31 mouse cellular contexts compared by ENCODE assay signal in genomic region chr14:23084241-23084773, GRCm38 (mm10).
A peak's percentile ranks its signal among the peaks of the same experiment; 100 is the strongest.
DNase-seq lines count a peak whose midpoint lies in the region; ATAC-seq and TF ChIP-seq lines count a peak whose summit lies in the region.
"Had no signal": no experiment of that assay in that cellular context is flagged by ENCODE, and none has a peak within 500 bp of the region (broad histone marks: within the 10 kb centered on the region; RNA-seq: fewer than 3 reads in every experiment).

No protein-coding gene starts in this region.

- H3K4me3 ChIP-seq in gastrocnemius, adult 2 months: no peak overlapping the region
- H3K4me3 ChIP-seq in kidney, postnatal 0 days (replicated peaks; ENCODE audit: low read depth, low read length): no peak overlapping the region
- no peak overlapping the region for H3K4me3 ChIP-seq in myocyte
- H3K4me3 ChIP-seq: embryonic facial prominence, embryonic 13.5 days; erythroblast, embryonic 14.5 days; forebrain, embryonic 12.5 days; heart, embryonic 10.5 days; hindbrain, embryonic 12.5 days; layer of hippocampus, adult 2 months; left cerebral cortex, adult 2 months; limb, embryonic 13.5 days; liver, embryonic 12.5 days; midbrain, embryonic 10.5 days; midbrain, embryonic 15.5 days had no signal

- H3K4me1 ChIP-seq in kidney, postnatal 0 days (replicated peaks; ENCODE audit: insufficient read depth, low read length): 0 out of 2 replicates have a peak, but pooled peaks cover 6% of the 10 kb centered on the region
- H3K4me1 ChIP-seq: forebrain, embryonic 12.5 days; heart, embryonic 10.5 days; hindbrain, embryonic 12.5 days; limb, embryonic 13.5 days; liver, embryonic 12.5 days; midbrain, embryonic 10.5 days; midbrain, embryonic 15.5 days had no signal

- TF ChIP-seq POLR2A in myocyte (IDR thresholded peaks at IDR 0.05; ENCODE audit: insufficient read length, low read depth): no peak

- H3K27ac ChIP-seq in gastrocnemius, adult 2 months: peak overlapping the region; percentile 50
- 0 out of 2 replicates have a peak overlapping the region, but pooled peaks have one; percentile 26 for H3K27ac ChIP-seq in kidney, postnatal 0 days
- H3K27ac ChIP-seq: embryonic facial prominence, embryonic 13.5 days; forebrain, embryonic 12.5 days; heart, embryonic 10.5 days; hindbrain, embryonic 12.5 days; hindbrain, postnatal 0 days; layer of hippocampus, adult 2 months; left cerebral cortex, adult 2 months; limb, embryonic 13.5 days; liver, embryonic 12.5 days; midbrain, embryonic 10.5 days; midbrain, embryonic 15.5 days had no signal

- no peak for DNase-seq in gastrocnemius, adult 2 months
- DNase-seq in gastrocnemius, postnatal 14 days: no peak
- peak; percentile 49 for DNase-seq in kidney, postnatal 0 days (ENCODE audit: low spot score)
- no peak for DNase-seq in kidney, postnatal 14 days
- DNase-seq in ovary, postnatal 14 days (ENCODE audit: low spot score): peak; percentile 15
- no peak for DNase-seq in ovary, postnatal 36 days (ENCODE audit: low spot score)
- DNase-seq in urinary bladder, adult 18-20 months (ENCODE audit: low spot score in 2 of 2): no peak
- DNase-seq: cerebellum, adult 11 months; cerebellum, adult 9-10 months; gastrocnemius, postnatal 25 days; heart, adult 11 months; heart, postnatal 36 days; liver, postnatal 0 days; right cerebral cortex, postnatal 14 days; thymus, adult 18-20 months; thymus, postnatal 25 days had no signal

- no peak overlapping the region for H3ac ChIP-seq in myocyte (ENCODE audit: control insufficient read depth, insufficient read length)

- 39% methylated on average over 1 of the region's 1 CpGs for WGBS in kidney, postnatal 0 days

- intact Hi-C loops in gastrocnemius, adult 2 months (cut with DNase I): no loop called here
- intact Hi-C loops in gastrocnemius, postnatal 14 days (cut with DNase I; ENCODE audit: low total_unique reads): no loop called here

- H3K9me3 ChIP-seq in kidney, postnatal 0 days (replicated peaks; ENCODE audit: low read length): no peaks in the 10 kb centered on the region
- H3K9me3 ChIP-seq: embryonic facial prominence, embryonic 13.5 days; forebrain, embryonic 12.5 days; heart, embryonic 10.5 days; hindbrain, embryonic 12.5 days; limb, embryonic 13.5 days; liver, embryonic 12.5 days; midbrain, embryonic 10.5 days; midbrain, embryonic 15.5 days had no signal

- H3K36me3 ChIP-seq in kidney, postnatal 0 days (ENCODE audit: insufficient read depth, low read length): no peaks in the 10 kb centered on the region
- no peaks in the 10 kb centered on the region for H3K36me3 ChIP-seq in myocyte (ENCODE audit: control insufficient read depth, insufficient read depth)
- H3K36me3 ChIP-seq: embryonic facial prominence, embryonic 13.5 days; forebrain, embryonic 12.5 days; heart, embryonic 10.5 days; hindbrain, embryonic 12.5 days; limb, embryonic 13.5 days; liver, embryonic 12.5 days; midbrain, embryonic 10.5 days; midbrain, embryonic 15.5 days had no signal

- no peak overlapping the region for H3K9ac ChIP-seq in kidney, postnatal 0 days (ENCODE audit: low read depth, low read length)
- H3K9ac ChIP-seq: embryonic facial prominence, embryonic 13.5 days; forebrain, embryonic 12.5 days; hindbrain, embryonic 12.5 days; limb, embryonic 13.5 days; liver, embryonic 12.5 days; liver, postnatal 0 days; midbrain, embryonic 15.5 days had no signal

- H3K4me2 ChIP-seq in kidney, postnatal 0 days (ENCODE audit: low read length): no peak overlapping the region
- H3K4me2 ChIP-seq in myocyte (ENCODE audit: low read depth): peak overlapping the region; percentile 53
- H3K4me2 ChIP-seq: embryonic facial prominence, embryonic 13.5 days; forebrain, embryonic 12.5 days; hindbrain, embryonic 12.5 days; limb, embryonic 13.5 days; liver, embryonic 12.5 days; midbrain, embryonic 15.5 days had no signal

- H3K27me3 ChIP-seq in kidney, postnatal 0 days (ENCODE audit: insufficient read depth, low read length): no peaks in the 10 kb centered on the region
- no peaks in the 10 kb centered on the region for H3K27me3 ChIP-seq in myocyte (ENCODE audit: control insufficient read depth, insufficient read depth, insufficient read length)
- H3K27me3 ChIP-seq: embryonic facial prominence, embryonic 13.5 days; forebrain, embryonic 12.5 days; hindbrain, embryonic 12.5 days; limb, embryonic 13.5 days; liver, embryonic 12.5 days; midbrain, embryonic 15.5 days had no signal

- H3K79me2 ChIP-seq in myocyte (ENCODE audit: control insufficient read depth, insufficient read depth): no peaks in the 10 kb centered on the region

- no peak for TF ChIP-seq CTCF in gastrocnemius, adult 2 months (IDR thresholded peaks at IDR 0.05)
- no peak for TF ChIP-seq CTCF in kidney, postnatal 0 days (IDR thresholded peaks at IDR 0.05; ENCODE audit: low read depth)

- no peak for ATAC-seq in kidney, postnatal 0 days (replicated peaks; ENCODE audit: low FRiP score, low read depth)
- ATAC-seq: CD4-positive, CD25-positive, alpha-beta regulatory T cell, adult 4 months; hindbrain, postnatal 0 days; intestine, postnatal 0 days; liver, embryonic 12.5 days; liver, postnatal 0 days; midbrain, embryonic 15.5 days had no signal

TF ChIP-seq in myocyte, 11 proteins besides CTCF, POLR2A, EP300 and RAD21:
- TF ChIP-seq MYOD1 (IDR thresholded peaks at IDR 0.05; ENCODE audit: control insufficient read depth in 1 of 3, insufficient read length in 2 of 3, low read depth in 2 of 3) (peak; percentile 23 to 68 (median 61)), TCF12 (IDR thresholded peaks at IDR 0.05; ENCODE audit: insufficient read depth, poor library complexity, severe bottlenecking) (peak; percentile 12), REST (IDR thresholded peaks at IDR 0.05; ENCODE audit: insufficient read depth, insufficient read length) (no peak)

Comparison
In these comparisons a context has a peak if more than half of its experiments do, and no peak if none do; other contexts are left out.
1. DNase-seq: peak in kidney, postnatal 0 days (single experiment) and ovary, postnatal 14 days (single experiment); none in gastrocnemius, adult 2 months (single experiment), gastrocnemius, postnatal 14 days (single experiment), kidney, postnatal 14 days (single experiment), ovary, postnatal 36 days (single experiment) and urinary bladder, adult 18-20 months (0 of 2).